12 mouse cellular contexts compared by ENCODE assay signal in genomic region chr12:76377726-76378125, GRCm38 (mm10). TPM values are rescaled to one million over a fixed set of nuclear protein-coding genes. Genes with fewer than 3 reads are reported as not detected.
DNase-seq lines count a peak whose midpoint lies in the region; ATAC-seq and TF ChIP-seq lines count a peak whose summit lies in the region.
"Had no signal": no experiment of that assay in that cellular context is flagged by ENCODE, and none has a peak within 500 bp of the region (broad histone marks: within the 10 kb centered on the region; RNA-seq: fewer than 3 reads in every experiment).

No protein-coding gene starts in this region.

- ATAC-seq in heart, embryonic 13.5 days (ENCODE audit: extremely low read depth, insufficient number of reproducible peaks, low FRiP score, low TSS enrichment): no peak
- no peak for ATAC-seq in liver, postnatal 0 days
- ATAC-seq in liver, embryonic 12.5 days: no peak

- DNase-seq in heart, postnatal 25 days (ENCODE audit: low spot score): no peak
- no peak for DNase-seq in liver, postnatal 0 days
- DNase-seq in ZHBTc4 (ENCODE audit: low read depth, low spot score): peak; percentile 56
- no peak for DNase-seq in lung, adult 2 months
- no peak for DNase-seq in urinary bladder, adult 18-20 months (ENCODE audit: low spot score in 2 of 2)
- DNase-seq: cerebellum, adult 18-20 months; lung, postnatal 10 days; thymus, adult 18-20 months had no signal

- no peaks in the 10 kb centered on the region for H3K9me3 ChIP-seq in heart, embryonic 13.5 days
- H3K9me3 ChIP-seq in liver, postnatal 0 days (ENCODE audit: low read length): no peaks in the 10 kb centered on the region
- H3K9me3 ChIP-seq in liver, embryonic 12.5 days (replicated peaks): no peaks in the 10 kb centered on the region
- H3K9me3 ChIP-seq: midbrain, embryonic 10.5 days had no signal

- peaks cover 76% of the 10 kb centered on the region for H3K4me1 ChIP-seq in heart, embryonic 13.5 days
- peaks cover 37% of the 10 kb centered on the region for H3K4me1 ChIP-seq in liver, postnatal 0 days (ENCODE audit: insufficient read depth)
- peaks cover 78% of the 10 kb centered on the region for H3K4me1 ChIP-seq in liver, embryonic 12.5 days
- H3K4me1 ChIP-seq in lung, adult 2 months (ENCODE audit: control insufficient read depth, insufficient read depth, low read length): peaks cover 20% of the 10 kb centered on the region

- H3K4me2 ChIP-seq in heart, embryonic 13.5 days: no peak overlapping the region
- no peak overlapping the region for H3K4me2 ChIP-seq in liver, postnatal 0 days (ENCODE audit: low read depth, low read length)
- H3K4me2 ChIP-seq in liver, embryonic 12.5 days: no peak overlapping the region

- peaks cover 5% of the 10 kb centered on the region; the same call in 1 of the 2 replicates for H3K36me3 ChIP-seq in heart, embryonic 13.5 days
- peaks cover 3% of the 10 kb centered on the region; the same call in 1 of the 2 replicates for H3K36me3 ChIP-seq in liver, postnatal 0 days (replicated peaks; ENCODE audit: insufficient read depth, low read length)
- H3K36me3 ChIP-seq in liver, embryonic 12.5 days: peaks cover 25% of the 10 kb centered on the region

- no peaks in the 10 kb centered on the region for H3K27me3 ChIP-seq in heart, embryonic 13.5 days (replicated peaks)
- no peaks in the 10 kb centered on the region for H3K27me3 ChIP-seq in liver, postnatal 0 days (ENCODE audit: insufficient read depth, low read length)
- no peaks in the 10 kb centered on the region for H3K27me3 ChIP-seq in liver, embryonic 12.5 days (replicated peaks)

- H3K27ac ChIP-seq in heart, embryonic 13.5 days (replicated peaks): peak overlapping the region; percentile 78
- H3K27ac ChIP-seq in liver, postnatal 0 days (ENCODE audit: low read depth): 0 out of 2 replicates have a peak overlapping the region, but pooled peaks have one; percentile 45
- no peak overlapping the region for H3K27ac ChIP-seq in liver, embryonic 12.5 days
- H3K27ac ChIP-seq: midbrain, embryonic 10.5 days had no signal

- WGBS in heart, embryonic 13.5 days: 87% methylated on average over 3 of the region's 3 CpGs
- WGBS in liver, postnatal 0 days (ENCODE audit: insufficient replicate concordance): 86% methylated on average over 3 of the region's 3 CpGs
- WGBS in liver, embryonic 12.5 days (ENCODE audit: insufficient replicate concordance): 86% methylated on average over 3 of the region's 3 CpGs
- 84% methylated on average over 3 of the region's 3 CpGs for WGBS in lung, adult 2 months

- no peak for TF ChIP-seq CTCF in liver, postnatal 0 days (IDR thresholded peaks at IDR 0.05; ENCODE audit: low read depth)
- no peak for TF ChIP-seq CTCF in lung, adult 2 months (IDR thresholded peaks at IDR 0.05; ENCODE audit: insufficient read depth, low read length)

- no peak overlapping the region for H3K4me3 ChIP-seq in heart, embryonic 13.5 days
- no peak overlapping the region for H3K4me3 ChIP-seq in liver, postnatal 0 days (ENCODE audit: low read depth, low read length)
- no peak overlapping the region for H3K4me3 ChIP-seq in liver, embryonic 12.5 days
- H3K4me3 ChIP-seq in lung, adult 2 months (replicated peaks; ENCODE audit: extremely low read depth, low read depth, low read length): no peak overlapping the region
- H3K4me3 ChIP-seq: midbrain, embryonic 10.5 days had no signal

- TF ChIP-seq EP300 in liver, postnatal 0 days (IDR thresholded peaks at IDR 0.05; ENCODE audit: low read depth): no peak

- no peak overlapping the region for H3K9ac ChIP-seq in heart, embryonic 13.5 days
- H3K9ac ChIP-seq in liver, postnatal 0 days (replicated peaks): no peak overlapping the region
- H3K9ac ChIP-seq in liver, embryonic 12.5 days: no peak overlapping the region

- intact Hi-C loops in heart, postnatal 25 days (cut with DNase I): no loop called here

- TF ChIP-seq POLR2A in lung, adult 2 months (IDR thresholded peaks at IDR 0.05; ENCODE audit: borderline replicate concordance, extremely low read depth, low read depth, low read length): no peak

RNA-seq across cellular contexts. Expression of gene Zbtb1, which starts 7.7 kb away (rescaled TPM):
- polyA plus RNA-seq in heart, embryonic 13.5 days (2015; fragmentation: Nextera tagmentation; extraction: Ambion mirVana): 6.3 and 6.4 TPM in 2 replicates
- 1 to 10 TPM; 3.5 to 4.2 TPM for total RNA-seq in heart, postnatal 25 days (2021)
- polyA plus RNA-seq in liver, postnatal 0 days (2015; fragmentation: Nextera tagmentation; extraction: Ambion mirVana): 2.4 and 2.6 TPM in 2 replicates
- polyA plus RNA-seq in liver, embryonic 12.5 days (2016; fragmentation: Nextera tagmentation; extraction: Ambion mirVana): 7.3 and 8.2 TPM in 2 replicates
- 1.9 and 2.2 TPM in 2 replicates for polyA plus RNA-seq in lung, adult 2 months (2012; rRNA removed)

RNA-seq across cellular contexts. Expression of gene Zbtb25, which starts 8.3 kb away (rescaled TPM):
- polyA plus RNA-seq in heart, embryonic 13.5 days (2015; fragmentation: Nextera tagmentation; extraction: Ambion mirVana): 11.8 and 13.2 TPM in 2 replicates
- 1 to 10 TPM; 6.7 to 7.8 TPM for total RNA-seq in heart, postnatal 25 days (2021)
- 4.3 and 4.4 TPM in 2 replicates for polyA plus RNA-seq in liver, postnatal 0 days (2015; fragmentation: Nextera tagmentation; extraction: Ambion mirVana)
- 10.3 and 10.8 TPM in 2 replicates for polyA plus RNA-seq in liver, embryonic 12.5 days (2016; fragmentation: Nextera tagmentation; extraction: Ambion mirVana)
- 6.4 and 6.8 TPM in 2 replicates for polyA plus RNA-seq in lung, adult 2 months (2012; rRNA removed)

RNA-seq across cellular contexts. Expression of gene Hspa2, which starts 26.2 kb away (rescaled TPM):
- 15.1 and 15.5 TPM in 2 replicates for polyA plus RNA-seq in heart, embryonic 13.5 days (2015; fragmentation: Nextera tagmentation; extraction: Ambion mirVana)
- 1 to 10 TPM; 6.0 to 7.0 TPM for total RNA-seq in heart, postnatal 25 days (2021)
- 1.9 and 2.5 TPM in 2 replicates for polyA plus RNA-seq in liver, postnatal 0 days (2015; fragmentation: Nextera tagmentation; extraction: Ambion mirVana)
- 2.1 and 2.9 TPM in 2 replicates for polyA plus RNA-seq in liver, embryonic 12.5 days (2016; fragmentation: Nextera tagmentation; extraction: Ambion mirVana)
- 16.4 and 24.0 TPM in 2 replicates for polyA plus RNA-seq in lung, adult 2 months (2012; rRNA removed)

RNA-seq across cellular contexts. Expression of gene Ppp1r36, which starts 39.6 kb away (rescaled TPM):
- 2.0 and 3.1 TPM in 2 replicates for polyA plus RNA-seq in heart, embryonic 13.5 days (2015; fragmentation: Nextera tagmentation; extraction: Ambion mirVana)
- total RNA-seq in heart, postnatal 25 days (2021): not detected
- 0.15 and 0.18 TPM in 2 replicates for polyA plus RNA-seq in liver, postnatal 0 days (2015; fragmentation: Nextera tagmentation; extraction: Ambion mirVana)
- 0.18 and 0.29 TPM in 2 replicates for polyA plus RNA-seq in liver, embryonic 12.5 days (2016; fragmentation: Nextera tagmentation; extraction: Ambion mirVana)
- polyA plus RNA-seq in lung, adult 2 months (2012; rRNA removed): 1.1 and 1.8 TPM in 2 replicates
- polyA plus RNA-seq: small intestine, adult 2 months had no signal

RNA-seq across cellular contexts. Expression of gene Akap5, which starts 53.0 kb away (rescaled TPM):
- 4.0 and 4.4 TPM in 2 replicates for polyA plus RNA-seq in heart, embryonic 13.5 days (2015; fragmentation: Nextera tagmentation; extraction: Ambion mirVana)
- total RNA-seq in heart, postnatal 25 days (2021): 1 to 10 TPM; 2.1 to 2.7 TPM
- 0.20 and 0.22 TPM in 2 replicates for polyA plus RNA-seq in liver, postnatal 0 days (2015; fragmentation: Nextera tagmentation; extraction: Ambion mirVana)
- polyA plus RNA-seq in liver, embryonic 12.5 days (2016; fragmentation: Nextera tagmentation; extraction: Ambion mirVana): 0.98 and 1.0 TPM in 2 replicates
- polyA plus RNA-seq in lung, adult 2 months (2012; rRNA removed): 31.6 and 72.3 TPM in 2 replicates
